Mouse (Mus musculus) left cerebral cortex, postnatal 4 days (tissue): ENCODE measurements around the gene Rplp1. TPM values are rescaled to one million over a fixed set of nuclear protein-coding genes. Genes with fewer than 3 reads are reported as not detected.

Experiments used
- DNase-seq: peaks from one replicate; pipeline ENCODE4 v3.0.0-alpha.2; 2022
- intact Hi-C: fragments of 180-260 bp; cut with DNase I; formaldehyde crosslinking; loops from one replicate; pipeline ENCODE4 v1.15.1; 2025
- total RNA-seq, 2 experiments: library from RNA; stranded (reverse); gene quantifications; 2 replicates each; pipeline ENCODE4 v1.2.3; 2021

Rplp1 gene
- total RNA-seq, 2 experiments from 2014 or later = 2,004 to 2,011 TPM

GRCm38 (mm10) chr9:61882179-61882578 lies 32.2 kb downstream of the Rplp1 start:
- intact Hi-C loops = no loop called here

DNA sequence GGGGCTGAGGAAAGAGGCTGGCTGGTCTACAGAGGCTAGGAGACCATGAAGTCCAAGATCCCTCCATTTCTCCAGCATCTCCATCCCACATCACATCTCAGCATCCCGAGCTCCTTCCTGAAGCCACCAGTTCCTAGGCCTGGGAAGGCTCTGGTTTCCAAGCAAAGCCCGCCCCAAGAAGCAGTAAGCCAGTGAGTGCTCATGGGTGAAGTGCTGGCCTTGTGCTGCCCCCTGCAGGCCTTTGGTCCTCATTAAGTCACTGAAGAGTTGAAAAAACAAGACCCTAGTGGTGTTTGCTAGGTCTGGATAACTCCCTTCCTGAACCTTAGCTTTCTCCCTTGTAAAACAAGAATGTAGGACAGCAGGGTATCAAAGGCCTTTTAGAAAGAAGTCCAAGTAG lies 35.5 kb downstream of the Rplp1 start:
- peak; percentile 88 for DNase-seq
- intact Hi-C loops = no loop called here

More at GRCm38 (mm10) chr9:61882179-61882578, 32.2 kb downstream of the Rplp1 start:
- no peak for DNase-seq

GRCm38 (mm10) chr9:61877373-61878112 lies 36.8 kb downstream of the Rplp1 start:
- intact Hi-C loops = no loop called here

GRCm38 (mm10) chr9:61873325-61873724 lies 41.0 kb downstream of the Rplp1 start:
- intact Hi-C loops = no loop called here
- no peak for DNase-seq

More at GRCm38 (mm10) chr9:61877373-61878112, 36.8 kb downstream of the Rplp1 start:
- peak; percentile 64 for DNase-seq

- DNase-seq = no peak
- intact Hi-C loops = no loop called here
Measured at GRCm38 (mm10) chr9:61872246-61872941, 41.9 kb downstream of the Rplp1 start.

- intact Hi-C loops = no loop called here
Measured at GRCm38 (mm10) chr9:61871839-61872238, 42.5 kb downstream of the Rplp1 start.

GRCm38 (mm10) chr9:61867659-61868058 lies 46.7 kb downstream of the Rplp1 start:
- DNase-seq = no peak
- intact Hi-C loops = no loop called here

More at GRCm38 (mm10) chr9:61871839-61872238, 42.5 kb downstream of the Rplp1 start:
- DNase-seq = no peak

Other genes starting within 250 kb of the Rplp1 start
- 10 to 100 TPM; 11.2 to 13.1 TPM for gene Kif23, start 32.2 kb upstream of the Rplp1 start, total RNA-seq
- under 1 TPM; 0.22 to 0.32 TPM for gene Paqr5, start 112.3 kb upstream of the Rplp1 start, total RNA-seq
- gene Glce, start 208.1 kb upstream of the Rplp1 start, total RNA-seq = 10 to 100 TPM; 28.2 to 29.2 TPM